Mouse (Mus musculus) cerebellum, adult 11-12 months (tissue): ENCODE measurements at regions not wholly inside any gene's neighbourhood (a gene's known extent, or its start where the extent isn't known, plus 50 kb on each side); places are given as distances from the start of the nearest gene placed in this dataset.
A peak's percentile ranks its signal among the peaks of the same experiment; 100 is the strongest.

Experiments used
- DNase-seq: peaks from one replicate; pipeline ENCODE4 v3.0.0; 2022

DNA sequence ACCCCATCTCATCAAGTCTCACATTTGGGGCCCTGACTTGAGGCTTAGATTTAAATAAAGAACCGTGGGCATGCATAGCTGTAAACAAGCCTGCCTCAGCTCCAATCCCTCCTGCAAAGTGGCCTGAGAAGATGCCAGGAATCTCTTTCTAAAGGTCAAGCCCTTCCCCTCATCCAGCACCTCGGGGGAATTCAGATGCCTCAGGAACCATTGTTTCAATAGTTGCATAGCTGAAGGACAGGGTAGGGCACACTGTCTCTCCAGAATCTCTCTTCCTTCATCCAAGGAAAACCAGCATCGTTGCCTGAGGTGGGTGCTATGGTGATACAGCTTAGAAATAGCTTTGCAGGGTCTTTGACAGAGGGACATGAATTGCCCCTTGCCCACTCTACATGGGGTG, 154.4 kb downstream of the Thbs2 start:
- no peak for DNase-seq

DNA sequence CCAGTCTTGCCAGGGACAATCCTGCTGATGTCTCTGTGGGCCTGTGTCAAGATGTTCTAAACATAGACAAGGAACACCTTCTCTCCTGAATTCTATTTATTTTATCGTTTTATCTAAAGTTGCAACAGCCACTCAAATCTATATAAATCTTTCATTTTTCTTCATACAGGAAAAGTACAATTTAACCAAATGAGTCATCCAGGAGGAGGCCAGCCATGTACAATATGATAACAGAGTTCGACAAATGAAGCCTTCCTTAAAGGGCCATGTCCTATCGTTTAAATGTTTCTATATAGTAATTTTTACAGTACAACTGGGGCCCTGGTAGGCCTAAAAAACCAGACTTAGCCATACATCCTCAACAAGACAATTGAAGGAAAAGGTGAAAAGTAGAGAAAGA, 154.8 kb downstream of the Thbs2 start:
- DNase-seq: no peak

DNA sequence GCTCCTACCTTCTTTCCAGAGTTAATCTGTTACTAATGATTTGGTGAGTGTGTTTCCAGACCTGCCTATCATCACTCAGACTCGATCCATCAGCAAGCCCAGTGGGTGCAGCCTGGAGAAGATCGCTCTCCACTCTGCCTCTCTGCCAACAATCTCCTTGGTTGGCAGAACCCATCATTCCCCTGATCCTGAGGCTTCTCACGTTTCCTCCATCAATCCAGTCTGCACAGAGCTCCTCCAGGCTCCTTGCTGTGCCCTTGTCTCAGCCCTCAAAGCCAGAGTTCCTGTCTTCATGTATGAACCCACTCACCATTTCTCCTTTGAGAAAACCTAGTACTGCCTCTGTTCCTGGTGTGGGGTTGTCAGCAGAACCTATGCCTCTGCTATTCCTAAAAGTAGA, 155.5 kb downstream of the Thbs2 start:
- no peak for DNase-seq

DNA sequence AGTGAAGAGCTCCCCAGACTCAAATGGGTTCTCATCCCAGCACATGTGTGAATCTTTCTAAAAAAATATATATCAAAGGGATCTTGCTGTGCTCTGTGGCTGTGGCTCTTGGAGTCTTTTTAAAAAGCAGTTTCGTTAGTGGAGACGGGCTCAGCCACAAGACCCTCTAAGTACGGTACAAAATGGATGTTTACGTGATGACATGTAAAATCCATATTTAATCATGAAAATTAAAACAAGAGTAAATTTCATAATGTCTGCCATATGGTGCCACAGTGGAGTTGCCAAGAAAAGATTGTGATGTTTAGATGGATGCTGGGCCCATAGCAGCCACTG, 161.1 kb downstream of the Thbs2 start:
- DNase-seq: no peak

DNA sequence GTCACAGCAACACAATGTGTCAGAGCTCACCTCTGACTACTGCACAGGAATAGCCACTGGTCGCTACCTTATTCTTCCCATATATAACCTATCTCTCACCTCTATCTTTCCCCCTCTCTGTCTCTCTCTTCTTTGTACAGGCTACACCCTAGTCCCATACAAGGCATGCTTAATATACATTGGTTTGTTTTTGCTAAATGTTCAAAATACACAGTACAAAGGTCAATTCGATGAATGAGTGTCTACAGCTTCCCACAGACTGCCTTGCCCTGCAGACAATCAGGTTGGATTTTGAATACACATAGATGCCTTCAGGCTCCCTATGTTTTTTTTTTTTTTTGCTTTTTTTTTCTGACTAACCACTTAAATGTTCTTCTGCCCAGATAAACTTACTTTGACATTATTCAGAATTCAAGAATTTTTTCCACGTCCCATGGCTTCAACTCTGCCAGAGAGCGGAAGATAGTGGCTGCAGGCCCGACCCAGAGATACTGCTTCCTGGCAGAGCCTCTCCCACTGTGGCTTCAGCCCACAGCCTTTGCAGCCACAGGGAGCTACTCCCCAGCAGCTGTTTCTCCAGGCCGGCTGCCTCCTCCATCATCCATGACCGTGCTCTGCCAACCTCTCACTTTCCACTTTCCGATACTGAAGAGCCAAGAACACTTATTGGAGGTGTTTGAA, 161.6 kb downstream of the Thbs2 start:
- DNase-seq: no peak

DNA sequence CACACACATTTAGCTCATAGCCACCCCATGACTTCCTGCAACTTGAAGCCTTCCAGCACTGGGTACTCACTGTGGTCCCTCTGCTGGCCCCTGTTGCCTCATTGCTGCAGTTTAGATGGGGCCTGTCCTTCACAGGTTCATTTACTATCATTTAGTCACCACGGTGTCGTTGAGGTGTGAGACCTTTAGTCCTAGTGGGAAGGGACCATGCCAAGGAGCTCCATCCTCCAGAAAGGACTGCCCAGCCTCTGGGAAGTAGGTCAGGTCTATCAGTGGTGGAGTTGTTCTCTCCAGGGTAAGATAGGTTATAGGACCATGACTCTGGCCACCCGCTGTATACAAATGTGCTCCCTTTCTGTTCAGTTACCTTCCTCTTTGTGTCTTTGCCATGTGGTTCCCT, 162.2 kb downstream of the Thbs2 start:
- no peak for DNase-seq

DNA sequence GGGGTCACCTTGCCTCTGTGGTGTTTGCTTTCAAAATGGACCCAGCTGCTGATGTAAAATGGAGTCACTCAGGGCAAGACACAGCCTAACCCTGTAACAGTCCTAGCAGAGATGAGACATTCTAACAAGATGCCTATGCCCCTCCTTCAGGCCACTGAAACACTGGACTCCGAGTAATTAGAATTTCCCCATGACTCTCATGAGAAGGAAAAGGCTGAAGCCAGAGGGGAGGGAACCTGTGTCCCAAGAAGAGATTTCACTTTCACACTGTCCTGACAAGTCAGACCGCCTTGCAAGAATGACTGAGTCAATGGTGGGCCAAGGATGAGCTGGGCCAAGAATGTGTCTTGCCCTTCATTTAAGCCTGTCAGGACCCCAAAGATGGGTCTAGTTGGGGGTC, 166.3 kb downstream of the Thbs2 start:
- no peak for DNase-seq

DNA sequence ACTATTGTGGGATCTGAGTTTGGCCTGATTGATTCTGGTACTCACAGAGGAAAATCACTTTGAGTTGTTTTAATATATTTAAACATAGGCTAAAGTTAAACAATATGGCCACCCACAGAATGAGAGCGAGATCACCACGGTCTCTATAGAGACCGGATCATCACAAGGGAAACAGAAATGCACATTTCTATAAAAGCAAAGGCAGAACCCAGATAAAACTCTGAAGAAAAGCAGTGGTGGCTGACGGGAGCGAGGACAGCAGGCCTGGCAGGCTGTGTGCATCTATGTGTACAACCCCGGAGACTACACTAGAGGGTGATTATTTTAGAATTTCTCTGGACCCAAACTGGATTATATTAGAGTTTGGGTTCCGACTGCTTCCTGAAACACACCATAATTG, 168.8 kb downstream of the Thbs2 start:
- no peak for DNase-seq

DNA sequence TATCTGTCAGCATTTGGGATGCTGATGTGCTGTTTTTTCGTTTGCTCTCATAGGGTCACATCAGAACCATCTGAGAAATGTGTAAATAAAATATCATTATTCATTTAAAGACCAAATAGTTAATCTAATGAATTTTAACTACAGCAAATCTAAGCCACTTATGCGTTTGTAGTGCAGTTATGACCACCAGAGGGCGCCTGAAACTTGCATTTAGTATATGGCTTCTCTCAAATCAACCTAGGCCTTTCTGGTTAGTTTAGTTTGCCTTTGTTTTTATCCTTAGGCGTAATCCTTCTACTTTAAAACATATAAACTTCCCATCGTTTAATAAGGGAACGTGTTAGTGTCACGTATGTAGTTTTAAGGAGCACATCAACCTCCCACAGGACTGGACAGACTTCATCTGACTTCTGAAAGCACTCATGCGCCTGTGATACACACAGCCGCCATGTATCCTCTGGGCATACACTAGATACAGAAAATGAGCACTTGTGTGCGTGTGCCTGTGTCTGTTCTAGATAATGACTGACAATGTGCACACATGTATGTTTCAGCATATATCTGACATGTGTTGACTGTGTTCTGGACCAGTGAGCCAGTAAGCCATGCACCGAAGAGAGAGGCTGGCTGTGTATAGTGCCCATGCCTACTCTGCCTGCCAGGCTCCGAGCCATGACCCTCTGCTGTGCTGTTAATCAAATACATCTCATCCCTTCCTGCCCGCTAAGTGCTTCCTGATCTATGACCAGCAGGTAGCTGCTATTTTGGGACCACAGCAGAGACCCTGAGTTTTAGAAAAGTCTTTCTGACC, 169.4 kb downstream of the Thbs2 start:
- no peak for DNase-seq

DNA sequence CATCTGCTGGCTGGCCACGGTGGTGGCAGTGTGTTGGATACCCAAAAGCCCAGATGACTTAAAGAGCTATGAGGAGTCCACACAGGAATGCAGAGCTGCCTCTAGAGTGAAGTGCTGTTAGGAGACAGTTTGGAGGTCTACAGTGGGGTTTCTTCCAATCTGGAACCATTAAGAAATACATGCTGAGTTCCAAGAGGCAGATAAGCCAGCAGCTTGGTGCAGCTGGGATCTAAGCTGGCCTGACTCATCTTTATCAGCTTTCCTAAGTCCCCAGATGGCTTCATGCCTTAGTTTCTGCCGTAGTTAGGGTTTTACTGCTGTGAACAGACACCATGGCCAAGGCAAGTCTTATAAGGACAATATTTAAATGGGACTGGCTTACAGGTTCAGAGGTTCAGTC, 172.0 kb downstream of the Thbs2 start:
- DNase-seq: no peak

DNA sequence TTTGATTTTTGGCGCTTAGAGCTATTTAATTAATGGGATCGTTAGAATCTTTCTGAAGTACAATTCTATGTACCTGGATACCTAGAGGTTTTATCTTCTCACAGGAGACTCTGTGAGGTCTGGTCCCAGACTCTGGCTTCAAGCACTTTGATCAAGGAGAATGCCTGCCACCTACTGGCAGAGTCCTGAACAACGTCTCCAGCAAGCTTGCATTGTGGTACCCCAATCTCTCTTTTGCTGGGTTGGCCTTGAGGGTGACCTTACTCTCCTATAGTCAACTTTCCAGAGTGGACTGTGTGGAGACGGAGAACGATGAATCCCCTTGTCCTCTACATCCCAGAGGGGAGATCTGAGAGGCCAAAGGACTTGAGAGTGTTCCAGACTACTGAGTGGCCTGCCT, 173.5 kb downstream of the Thbs2 start:
- peak; percentile 15 for DNase-seq

DNA sequence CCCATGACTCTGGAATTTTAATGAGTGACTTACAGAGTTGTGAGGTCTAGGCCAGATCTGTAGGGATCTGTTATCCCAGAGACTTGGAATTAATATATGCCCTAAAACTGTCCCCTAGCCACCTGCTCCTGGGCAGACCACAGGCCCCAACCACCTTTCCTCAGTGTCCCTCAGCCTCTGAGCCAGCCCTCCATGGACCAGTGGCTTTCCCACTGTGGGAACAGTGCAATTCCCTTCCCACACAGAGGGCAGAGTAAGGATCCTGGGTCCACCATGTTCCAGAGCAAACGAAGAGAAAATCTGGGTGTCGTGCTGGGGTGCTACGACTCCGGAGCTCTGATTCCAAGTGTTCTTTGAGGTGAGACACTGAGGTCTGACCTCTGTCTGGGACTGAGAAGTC, 174.7 kb downstream of the Thbs2 start:
- DNase-seq: no peak

DNA sequence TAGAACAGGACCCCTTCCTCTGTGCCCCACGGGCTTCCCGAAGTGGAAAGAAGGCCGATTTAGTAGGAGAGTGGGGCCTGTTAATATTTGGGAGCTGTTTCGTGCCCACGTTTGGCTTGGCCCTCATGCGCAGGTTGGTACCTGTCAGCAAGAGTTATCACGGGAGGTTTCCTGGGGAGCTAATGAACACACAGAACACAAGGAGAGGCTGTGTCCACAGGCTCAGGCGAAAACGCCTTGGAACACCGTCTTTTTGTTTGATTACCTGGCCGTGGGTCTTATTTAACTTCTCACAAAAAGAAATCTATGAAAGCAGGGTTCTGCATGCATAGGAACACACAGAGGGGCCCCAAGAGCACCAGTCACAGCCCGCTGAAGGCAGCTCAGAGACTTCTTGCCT, 175.8 kb downstream of the Thbs2 start:
- DNase-seq: no peak

DNA sequence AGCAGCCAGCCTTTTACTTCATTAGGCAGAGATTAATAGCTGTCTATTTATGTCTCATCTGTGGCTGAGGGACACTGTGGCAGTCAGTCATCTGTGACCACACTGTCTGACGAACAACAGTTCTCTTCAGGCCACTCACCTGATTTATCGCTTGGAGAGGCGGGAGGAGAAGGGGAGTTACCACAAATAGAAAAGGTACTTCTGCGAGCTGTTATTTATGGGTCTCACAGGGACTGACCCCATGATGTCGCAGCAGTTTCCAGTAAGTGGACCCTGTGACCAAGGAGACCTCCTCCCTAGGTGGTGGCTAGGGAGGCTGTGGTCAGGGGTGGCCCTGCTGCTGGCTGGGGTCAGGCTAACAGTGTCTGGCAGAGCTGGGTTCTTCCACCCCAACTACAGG, 176.7 kb downstream of the Thbs2 start:
- no peak for DNase-seq

DNA sequence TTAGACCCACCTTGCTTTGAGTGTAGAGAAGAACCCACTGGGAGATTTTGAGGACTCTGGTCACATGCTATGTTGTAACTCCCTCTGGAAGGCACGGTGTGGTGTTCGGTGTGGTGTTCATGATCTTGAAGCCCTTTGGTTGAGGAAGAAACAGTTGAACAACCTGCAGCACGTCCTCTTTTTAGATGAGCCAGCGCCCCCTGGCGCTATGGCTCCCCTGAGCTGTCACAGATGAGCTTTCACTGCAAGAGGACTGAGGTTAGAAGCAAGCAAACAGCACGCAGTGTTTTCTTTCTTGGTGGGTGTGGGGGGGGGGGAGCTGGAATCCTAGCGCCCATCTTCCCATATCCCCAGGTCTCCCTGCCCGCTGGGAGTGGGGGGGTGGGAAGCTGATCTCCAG, 177.9 kb downstream of the Thbs2 start:
- no peak for DNase-seq

DNA sequence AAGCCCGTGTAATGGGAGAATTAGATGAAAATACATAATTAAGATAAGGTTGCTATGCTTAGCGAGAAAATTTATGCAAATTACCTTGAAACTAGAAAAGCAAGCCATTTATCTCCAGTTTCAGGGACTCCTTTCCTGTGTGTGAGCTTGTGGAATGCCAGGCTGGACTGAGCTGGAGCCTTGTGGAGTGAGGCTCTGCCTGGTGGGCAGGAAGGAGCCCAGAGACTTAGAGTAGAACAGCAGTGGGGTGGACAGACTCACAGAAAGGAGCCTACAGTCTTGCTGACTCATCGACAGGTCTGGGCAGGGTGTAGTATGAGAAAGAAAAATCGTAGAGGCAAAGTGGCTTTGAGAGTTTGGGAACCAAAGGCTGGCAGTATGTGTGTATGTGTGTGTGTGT, 180.6 kb downstream of the Thbs2 start:
- no peak for DNase-seq

DNA sequence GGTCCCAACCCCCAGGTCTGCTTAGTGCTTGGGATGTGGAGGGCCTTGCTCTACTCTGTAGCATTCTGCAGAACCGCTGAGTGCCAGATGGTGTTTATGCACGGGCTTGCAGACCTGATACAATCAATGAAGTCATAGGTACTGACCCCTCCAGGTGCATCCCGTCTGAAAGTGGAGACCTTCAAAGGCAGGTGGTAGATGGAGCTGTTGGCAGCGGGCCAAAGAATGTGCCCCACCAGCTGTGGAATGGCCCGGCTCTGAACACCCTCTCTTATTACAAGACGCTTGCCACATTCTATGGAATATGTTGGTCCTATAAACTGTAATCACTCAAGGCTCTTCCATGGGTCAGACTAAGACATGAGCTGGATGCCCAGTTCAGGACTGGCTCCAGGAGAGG, 183.5 kb downstream of the Thbs2 start:
- DNase-seq: no peak

DNA sequence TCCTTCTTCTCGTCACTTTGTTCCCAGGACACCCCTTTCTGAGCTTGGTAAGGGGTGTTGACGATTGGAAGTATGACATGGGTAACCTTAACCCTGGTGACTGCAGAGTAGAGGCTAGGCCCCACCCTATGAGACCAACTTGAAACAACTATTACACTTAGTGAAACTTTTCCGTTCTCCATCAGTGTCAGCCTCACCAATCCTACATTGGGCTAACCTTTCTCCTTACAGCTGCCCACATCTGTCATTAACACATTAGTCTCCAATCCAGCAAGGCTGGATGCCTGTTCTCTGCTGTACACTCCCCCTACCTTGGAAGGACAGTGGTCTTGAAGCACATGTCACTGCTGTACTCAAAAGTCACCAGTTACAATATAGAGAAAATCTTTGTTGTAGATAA, 186.9 kb downstream of the Thbs2 start:
- no peak for DNase-seq

DNA sequence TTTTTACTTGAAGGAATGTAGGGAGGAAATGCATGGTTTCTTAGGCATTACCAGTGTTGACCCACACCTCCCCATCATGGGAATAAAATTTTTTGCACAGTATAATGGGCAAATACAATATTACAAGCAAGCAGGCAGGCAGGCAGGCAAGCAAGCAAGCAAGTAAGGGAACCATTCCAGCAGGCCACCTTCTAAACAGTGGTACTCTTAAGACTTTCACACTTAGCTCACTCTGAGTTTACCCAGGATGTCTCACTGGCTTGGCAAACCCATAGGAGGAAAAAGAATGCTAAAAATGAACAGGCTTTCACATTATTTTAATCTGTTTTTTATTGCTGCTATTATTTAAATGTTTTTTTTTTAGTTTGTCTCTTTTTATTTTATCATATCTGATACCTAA, 187.9 kb downstream of the Thbs2 start:
- no peak for DNase-seq

DNA sequence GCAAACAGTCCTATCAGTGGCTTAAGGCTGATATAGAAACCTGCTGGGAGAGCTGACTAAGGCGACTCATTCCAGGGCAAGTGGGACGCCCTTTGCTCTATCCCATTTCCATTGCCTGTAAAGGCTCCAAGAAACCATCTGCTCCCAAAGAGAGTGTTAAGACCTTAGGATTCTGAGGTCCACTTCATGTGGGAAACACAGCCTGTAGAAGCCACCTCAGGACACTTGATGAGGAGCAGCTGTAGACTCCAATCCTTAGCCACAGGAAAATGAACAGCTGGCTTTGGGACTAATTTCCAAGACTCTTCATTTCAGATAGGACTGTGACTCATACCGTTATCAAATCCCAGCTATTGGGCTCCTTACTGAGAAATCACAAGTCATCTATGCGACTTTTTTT, 188.6 kb downstream of the Thbs2 start:
- no peak for DNase-seq

DNA sequence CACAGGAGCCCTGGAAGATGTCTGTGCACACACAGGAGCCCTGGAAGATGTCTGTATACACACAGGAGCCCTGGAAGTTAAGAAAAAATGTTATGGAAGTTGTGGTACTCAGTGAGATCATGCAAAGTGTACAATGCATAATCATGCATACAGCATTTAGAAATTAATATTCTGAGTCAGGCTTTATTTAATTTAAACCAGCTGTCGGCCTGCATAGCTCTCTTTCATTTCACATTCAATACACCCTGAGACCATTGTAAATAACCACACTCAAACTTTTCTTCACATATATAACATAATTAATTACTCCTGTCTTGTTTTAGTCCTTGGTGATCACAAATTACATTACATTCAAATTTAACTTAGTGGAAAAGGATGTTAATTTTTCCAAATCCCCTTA, 190.4 kb downstream of the Thbs2 start:
- no peak for DNase-seq

DNA sequence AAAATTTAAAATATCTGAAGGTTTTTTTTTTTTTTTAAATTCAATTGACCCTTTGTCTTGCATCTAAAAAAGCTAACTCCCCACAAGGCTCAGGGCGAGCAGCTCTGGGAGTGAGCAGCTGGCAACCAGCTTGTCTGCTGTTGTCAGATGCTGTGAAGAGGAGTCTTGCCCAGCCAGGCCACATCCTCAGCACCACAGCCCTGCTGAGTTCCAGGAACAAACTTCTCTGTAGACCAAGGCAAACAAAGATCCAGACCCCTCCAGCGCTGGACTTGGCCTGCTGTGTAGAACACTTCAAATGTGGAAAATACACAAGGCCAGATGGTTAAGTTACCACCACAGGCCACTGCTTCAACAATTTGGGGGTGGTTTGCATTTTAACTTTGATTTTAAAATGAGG, 192.7 kb downstream of the Thbs2 start:
- no peak for DNase-seq

DNA sequence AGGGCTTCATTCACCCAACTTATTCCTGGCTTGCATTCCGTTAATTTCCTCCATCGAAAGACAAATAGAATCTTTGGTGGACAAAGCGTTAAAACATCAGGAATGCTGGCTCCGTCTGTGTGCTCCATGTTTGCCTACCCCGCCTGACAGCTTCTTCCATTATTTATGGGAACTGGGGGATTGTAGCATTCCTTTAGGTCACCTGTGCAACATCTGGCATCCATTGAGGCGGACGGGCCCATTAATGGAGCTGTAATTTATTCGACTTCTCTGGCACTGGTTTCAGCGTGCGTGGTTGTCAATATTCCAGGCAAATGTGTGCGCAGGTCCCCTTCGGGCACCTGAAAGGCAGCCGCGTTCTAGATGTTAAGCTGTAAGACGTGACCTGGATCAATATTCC, 196.9 kb downstream of the Thbs2 start:
- no peak for DNase-seq

DNA sequence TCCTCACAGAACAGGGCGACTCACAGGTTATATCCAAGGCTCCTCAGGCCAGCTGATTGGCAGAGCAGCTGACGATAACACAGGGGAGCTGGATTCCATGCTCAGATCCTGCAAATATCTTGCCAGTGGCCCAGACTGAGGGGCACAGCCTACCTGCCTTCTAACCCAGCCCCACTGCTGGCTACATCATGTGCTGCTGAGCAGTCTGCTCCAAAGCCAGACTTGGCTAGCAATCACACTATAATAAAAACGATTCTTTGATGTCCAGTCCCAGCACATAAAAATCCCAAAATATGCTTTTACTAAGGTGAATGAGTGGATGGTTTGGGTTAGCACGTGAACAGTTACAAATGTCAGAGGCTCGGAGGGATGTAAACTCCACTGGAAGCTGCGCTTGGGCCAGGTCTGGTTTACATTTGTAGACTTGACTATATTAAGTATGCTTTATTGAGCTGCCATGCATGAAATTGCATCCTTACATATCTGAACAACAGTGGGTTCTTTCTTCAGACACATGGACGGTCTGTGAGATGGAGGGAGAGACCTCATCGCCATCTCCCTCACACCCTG, 200.2 kb downstream of the Thbs2 start:
- no peak for DNase-seq

DNA sequence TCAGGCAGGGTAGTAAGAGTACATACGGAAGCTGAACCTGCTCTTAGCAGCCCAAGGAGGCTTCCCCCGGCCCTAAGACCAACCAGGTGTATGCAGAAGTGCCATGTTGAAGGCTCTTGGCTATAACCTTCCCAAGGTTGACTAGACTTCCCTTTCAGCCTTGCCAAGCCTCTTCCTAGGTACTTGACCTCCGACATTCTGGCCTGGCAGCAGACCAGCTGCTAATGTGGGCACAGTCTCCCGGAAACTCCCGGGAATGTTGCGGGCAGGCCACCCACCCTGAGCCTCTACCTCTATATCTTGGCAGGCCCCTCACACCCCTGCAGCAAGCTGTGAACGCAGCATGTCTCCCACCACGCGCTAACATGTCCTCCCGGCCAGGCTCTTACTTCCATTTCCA, 201.1 kb downstream of the Thbs2 start:
- no peak for DNase-seq
